Mouse (Mus musculus): ENCODE measurements around the gene Olfr1148.

GRCm38 (mm10) chr2:87830233-87830632 is at the start of gene Olfr1148:
- no peak for TF ChIP-seq NANOG (IDR thresholded peaks at IDR 0.05; ENCODE audit: borderline replicate concordance, low read length)
- no peak for TF ChIP-seq CTCF (conservative IDR thresholded peaks at IDR 0.05; ENCODE audit: low read length)
